Mouse (Mus musculus): ENCODE results near the gene Grik4. TPM values are rescaled to one million over a fixed set of nuclear protein-coding genes. Genes with fewer than 3 reads are reported as not detected.

The Grik4 gene
- total and polyA plus RNA-seq, 3 experiments, result not detected

- Histone ChIP-seq H3K9ac (ENCODE audit: insufficient read depth, low read depth) (no peak overlapping the region), H3K4me2 (ENCODE audit: insufficient read depth, low read depth, poor library complexity, severe bottlenecking) (no peak overlapping the region), H3K9me3 (replicated peaks; ENCODE audit: low read length) (peaks cover 13% of the 10 kb centered on the region), H3K27me3 (replicated peaks) (peaks cover 7% of the 10 kb centered on the region), H3K27ac (ENCODE audit: insufficient read depth, low read depth) (no peak overlapping the region), H3K4me1 (ENCODE audit: control insufficient read depth in 1 of 2, insufficient read depth in 2 of 2) (no peaks in the 10 kb centered on the region), H3K36me3 (replicated peaks in 1 of 2; ENCODE audit: control insufficient read depth in 1 of 2, insufficient read depth in 1 of 2, low read length in 1 of 2) (no peaks in the 10 kb centered on the region), H3K4me3 (replicated peaks in 1 of 3; ENCODE audit: low read depth in 2 of 3, low read length in 2 of 3, poor library complexity in 1 of 3) (no peak overlapping the region), H3K79me2 (replicated peaks; ENCODE audit: control insufficient read depth, extremely low read depth, insufficient read depth, poor library complexity, severe bottlenecking) (no peaks in the 10 kb centered on the region)
- in situ Hi-C loops (cut with MboI; ENCODE audit: low pct_ligation_motif_present, low pct_unique_long_range_greater_than_20kb, low sequenced_read_pairs), result no loop called here
- TF ChIP-seq NRF1 (IDR thresholded peaks at IDR 0.05; ENCODE audit: low read depth, low read length), result no peak
- no peak for TF ChIP-seq PAX5 (IDR thresholded peaks at IDR 0.05; ENCODE audit: low read length)
- no peak for TF ChIP-seq JUND (conservative IDR thresholded peaks at IDR 0.05; ENCODE audit: low read depth, low read length)
- TF ChIP-seq ZNF384 (IDR thresholded peaks at IDR 0.05; ENCODE audit: low read depth, low read length), result no peak
- no peak for TF ChIP-seq POLR2AphosphoS2 (IDR thresholded peaks at IDR 0.05; ENCODE audit: low read depth, low read length)
- TF ChIP-seq TCF12 (IDR thresholded peaks at IDR 0.05; ENCODE audit: low read depth, low read length), result no peak
- no peak for TF ChIP-seq E2F4 (IDR thresholded peaks at IDR 0.05; ENCODE audit: insufficient replicate concordance, low read depth, low read length)
- no peak for TF ChIP-seq POLR2A (IDR thresholded peaks at IDR 0.05; ENCODE audit: low read depth, low read length)
- TF ChIP-seq SMC3 (IDR thresholded peaks at IDR 0.05; ENCODE audit: low read depth, low read length), result no peak
- no peak for TF ChIP-seq GABPA (IDR thresholded peaks at IDR 0.05; ENCODE audit: insufficient replicate concordance, low read depth, low read length)
- no peak for TF ChIP-seq TBP (conservative IDR thresholded peaks at IDR 0.05; ENCODE audit: low read depth, low read length)
- no peak for TF ChIP-seq MYC (IDR thresholded peaks at IDR 0.05; ENCODE audit: low read depth, low read length)
- dilution Hi-C loops (cut with MboI; ENCODE audit: extremely low pct_ligation_motif_present, extremely low pct_unique_long_range_greater_than_20kb, low sequenced_read_pairs), result no loop called here
- DNase-seq (ENCODE audit: extremely low read depth), result no peak
Observed at GRCm38 (mm10) chr9:42496296-42496695, 448.0 kb downstream of the Grik4 start.

- TF ChIP-seq ETS1 (conservative IDR thresholded peaks at IDR 0.05; ENCODE audit: low read depth, low read length), result no peak
- no peak for TF ChIP-seq MAFK (IDR thresholded peaks at IDR 0.05; ENCODE audit: insufficient replicate concordance, low read length)
- no peak for TF ChIP-seq TBP (conservative IDR thresholded peaks at IDR 0.05; ENCODE audit: low read depth, low read length)
- Histone ChIP-seq H3K4me3 (replicated peaks in 1 of 3; ENCODE audit: low read depth in 2 of 3, low read length in 2 of 3, poor library complexity in 1 of 3) (no peak overlapping the region), H3K79me2 (replicated peaks; ENCODE audit: control insufficient read depth, extremely low read depth, insufficient read depth, poor library complexity, severe bottlenecking) (no peaks in the 10 kb centered on the region), H3K27me3 (replicated peaks) (peaks cover 2% of the 10 kb centered on the region), H3K9me3 (replicated peaks; ENCODE audit: low read length) (peaks cover 7% of the 10 kb centered on the region), H3K9ac (ENCODE audit: insufficient read depth, low read depth) (no peak overlapping the region), H3K27ac (ENCODE audit: insufficient read depth, low read depth) (no peak overlapping the region), H3K36me3 (replicated peaks in 1 of 2; ENCODE audit: control insufficient read depth in 1 of 2, insufficient read depth in 1 of 2, low read length in 1 of 2) (no peaks in the 10 kb centered on the region), H3K4me1 (ENCODE audit: control insufficient read depth in 1 of 2, insufficient read depth in 2 of 2) (no peaks in the 10 kb centered on the region), H3K4me2 (ENCODE audit: insufficient read depth, low read depth, poor library complexity, severe bottlenecking) (no peak overlapping the region)
- no peak for DNase-seq (ENCODE audit: extremely low read depth)
- in situ Hi-C loops (cut with MboI; ENCODE audit: low pct_ligation_motif_present, low pct_unique_long_range_greater_than_20kb, low sequenced_read_pairs), result no loop called here
- dilution Hi-C loops (cut with MboI; ENCODE audit: extremely low pct_ligation_motif_present, extremely low pct_unique_long_range_greater_than_20kb, low sequenced_read_pairs), result no loop called here
Observed at GRCm38 (mm10) chr9:42491780-42492179, 452.5 kb downstream of the Grik4 start.

All from CH12.LX (cell line).